In the genomic region with DNA sequence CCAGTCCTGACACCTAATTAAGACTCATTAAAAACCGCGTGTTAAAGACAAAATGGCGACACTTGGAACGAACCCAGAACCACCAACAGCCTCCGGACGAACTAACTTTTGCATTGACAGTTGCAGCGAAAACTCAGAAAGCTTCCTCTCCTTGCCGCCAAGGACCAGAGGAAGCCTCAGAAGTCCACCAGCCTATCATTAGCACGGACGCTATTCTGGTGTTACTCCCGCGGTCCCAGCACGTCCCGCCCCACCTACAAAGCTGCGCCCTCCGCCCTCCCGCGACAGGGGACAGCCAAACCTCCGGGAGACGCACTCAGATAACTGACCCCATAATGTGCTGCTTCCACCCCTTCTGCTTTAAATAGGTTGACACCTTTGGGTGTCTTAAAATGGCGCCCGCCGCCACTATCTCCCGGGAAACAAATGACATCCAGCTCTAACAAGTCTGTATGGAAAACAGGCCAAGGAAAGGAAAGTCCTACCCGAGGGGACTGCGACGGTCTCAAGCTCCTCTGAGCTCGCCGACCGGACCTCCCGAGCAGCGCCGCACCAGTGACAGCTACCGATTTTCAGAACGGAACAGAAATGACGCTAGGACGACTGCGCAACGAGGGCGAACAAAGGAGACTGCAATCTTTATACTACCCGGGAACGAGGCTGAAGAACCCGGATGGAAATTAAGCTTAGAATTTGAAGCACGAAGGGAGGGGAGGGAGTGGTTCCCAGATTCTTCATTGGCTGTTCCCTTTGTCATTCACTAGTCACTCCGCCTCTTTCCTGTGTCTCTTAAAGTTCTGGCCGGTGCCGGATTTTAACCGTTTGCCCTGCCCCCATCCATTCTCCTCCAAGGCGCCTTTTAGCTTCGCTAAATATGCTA, we compare ENCODE assay signal across 1 mouse cellular context.
TF ChIP-seq lines count a peak whose summit lies in the region.

Gene Rbmx, minus strand, starts transcription at position 670 of the 880 bp plus-strand sequence.

TF ChIP-seq in CH12.LX, 34 proteins besides CTCF, POLR2A, EP300 and RAD21 (continued from another document):
- TF ChIP-seq MAFK (IDR thresholded peaks at IDR 0.05; ENCODE audit: insufficient replicate concordance, low read length) (no peak), MAZ (IDR thresholded peaks at IDR 0.05; ENCODE audit: low read depth, low read length) (no peak), ZNF384 (IDR thresholded peaks at IDR 0.05; ENCODE audit: low read depth, low read length) (no peak), TCF12 (IDR thresholded peaks at IDR 0.05; ENCODE audit: low read depth, low read length) (peak; percentile 15; the same call in 1 of the 2 replicates), E2F4 (IDR thresholded peaks at IDR 0.05; ENCODE audit: insufficient replicate concordance, low read depth, low read length) (no peak), HCFC1 (IDR thresholded peaks at IDR 0.05; ENCODE audit: low read depth, low read length) (peak; percentile 70), CHD1 (IDR thresholded peaks at IDR 0.05; ENCODE audit: low read depth, low read length) (no peak), ETS1 (conservative IDR thresholded peaks at IDR 0.05; ENCODE audit: low read depth, low read length) (no peak), ZKSCAN1 (IDR thresholded peaks at IDR 0.05; ENCODE audit: borderline replicate concordance, low read depth, low read length) (no peak), POLR2AphosphoS2 (IDR thresholded peaks at IDR 0.05; ENCODE audit: low read depth, low read length) (0 out of 2 replicates have a peak, but pooled peaks have one; percentile 55), ELF1 (IDR thresholded peaks at IDR 0.05; ENCODE audit: low read depth, low read length) (peak; percentile 62), CHD2 (IDR thresholded peaks at IDR 0.05; ENCODE audit: low read length) (peak; percentile 78), MYC (IDR thresholded peaks at IDR 0.05; ENCODE audit: low read depth, low read length) (0 out of 2 replicates have a peak, but pooled peaks have one; percentile 29), KAT2A (IDR thresholded peaks at IDR 0.05; ENCODE audit: insufficient replicate concordance, low read length) (no peak), PAX5 (IDR thresholded peaks at IDR 0.05; ENCODE audit: low read length) (no peak), SIN3A (IDR thresholded peaks at IDR 0.05; ENCODE audit: low read length) (no peak; the same call in none of the 2 replicates), TBP (conservative IDR thresholded peaks at IDR 0.05; ENCODE audit: low read depth, low read length) (peak; percentile 95), JUND (conservative IDR thresholded peaks at IDR 0.05; ENCODE audit: low read depth, low read length) (no peak), IRF4 (IDR thresholded peaks at IDR 0.05; ENCODE audit: low read depth, low read length) (no peak), MEF2A (IDR thresholded peaks at IDR 0.05; ENCODE audit: borderline replicate concordance, low read depth, low read length) (no peak), UBTF (IDR thresholded peaks at IDR 0.05; ENCODE audit: low read depth, low read length) (no peak)
